Mouse (Mus musculus): ENCODE results near the gene Vtcn1. TPM values are rescaled to one million over a fixed set of nuclear protein-coding genes. Genes with fewer than 3 reads are reported as not detected.

Vtcn1 gene
- total RNA-seq, 2 experiments from 2014 or later: 0.14 to 0.48 TPM

DNA sequence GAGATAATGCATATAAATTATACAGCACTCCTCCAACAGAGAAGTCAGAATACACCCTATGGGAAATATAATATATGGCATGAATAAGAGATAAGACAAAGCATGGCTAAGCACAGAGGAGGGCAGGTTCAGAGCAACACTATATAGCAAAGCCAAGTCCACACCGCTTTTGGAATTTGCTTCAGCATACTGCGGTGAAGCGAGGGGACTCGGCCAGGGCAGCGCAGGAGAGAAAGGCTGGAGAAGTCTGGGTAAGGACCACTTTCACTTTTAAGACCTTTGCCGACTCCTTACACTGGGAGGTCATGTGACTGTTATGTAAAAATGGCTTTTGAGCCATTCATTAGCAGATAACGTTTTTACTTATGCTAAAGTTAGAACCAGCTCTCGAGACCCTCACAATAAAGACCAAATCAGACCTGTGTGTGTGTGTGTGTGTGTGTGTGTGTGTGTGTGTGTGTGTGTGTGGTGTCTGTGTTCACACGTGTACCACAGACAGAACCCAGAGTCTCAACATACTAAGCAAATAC lies 95.4 kb downstream of the Vtcn1 start:
- no peak for DNase-seq (ENCODE audit: low spot score in 2 of 2)

DNA sequence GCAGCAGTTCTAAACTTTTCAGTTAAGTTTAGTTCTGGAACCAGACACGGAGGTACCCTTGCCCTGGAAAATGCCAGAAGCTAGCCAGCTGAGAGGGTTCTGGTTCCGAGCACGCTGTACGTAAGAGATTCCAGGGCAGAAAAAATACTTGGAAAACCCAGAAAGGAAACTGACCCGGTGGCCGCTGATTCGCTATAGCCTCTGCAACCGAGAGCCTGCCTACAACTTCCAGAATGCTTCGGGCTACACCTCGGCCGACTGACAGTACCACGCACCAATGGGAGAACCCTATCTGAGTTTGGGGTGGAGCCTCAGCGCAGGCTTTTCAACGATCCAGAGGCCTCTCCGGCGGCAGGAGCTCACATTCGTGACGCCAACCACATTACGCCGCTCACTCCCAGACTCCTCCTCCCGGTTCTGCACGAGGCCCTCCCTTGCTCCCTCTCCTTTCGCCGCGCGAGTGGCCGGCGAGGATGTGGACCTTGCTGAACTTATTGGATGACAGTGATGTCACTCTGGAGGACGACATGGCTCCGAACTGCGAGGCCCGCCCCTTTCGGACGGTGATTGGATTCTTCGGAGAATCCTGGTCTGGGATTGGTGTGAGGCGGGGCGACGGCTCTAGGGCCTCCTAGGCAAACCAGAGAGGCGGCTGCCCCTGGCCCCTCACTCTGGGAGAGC lies 96.7 kb downstream of the Vtcn1 start, which contains the start of gene Trim45:
TSS of gene Trim45 (plus strand) at position 378 of the 681 bp plus-strand sequence.
- DNase-seq (ENCODE audit: low spot score in 2 of 2): peak; percentile 83 to 94

DNA sequence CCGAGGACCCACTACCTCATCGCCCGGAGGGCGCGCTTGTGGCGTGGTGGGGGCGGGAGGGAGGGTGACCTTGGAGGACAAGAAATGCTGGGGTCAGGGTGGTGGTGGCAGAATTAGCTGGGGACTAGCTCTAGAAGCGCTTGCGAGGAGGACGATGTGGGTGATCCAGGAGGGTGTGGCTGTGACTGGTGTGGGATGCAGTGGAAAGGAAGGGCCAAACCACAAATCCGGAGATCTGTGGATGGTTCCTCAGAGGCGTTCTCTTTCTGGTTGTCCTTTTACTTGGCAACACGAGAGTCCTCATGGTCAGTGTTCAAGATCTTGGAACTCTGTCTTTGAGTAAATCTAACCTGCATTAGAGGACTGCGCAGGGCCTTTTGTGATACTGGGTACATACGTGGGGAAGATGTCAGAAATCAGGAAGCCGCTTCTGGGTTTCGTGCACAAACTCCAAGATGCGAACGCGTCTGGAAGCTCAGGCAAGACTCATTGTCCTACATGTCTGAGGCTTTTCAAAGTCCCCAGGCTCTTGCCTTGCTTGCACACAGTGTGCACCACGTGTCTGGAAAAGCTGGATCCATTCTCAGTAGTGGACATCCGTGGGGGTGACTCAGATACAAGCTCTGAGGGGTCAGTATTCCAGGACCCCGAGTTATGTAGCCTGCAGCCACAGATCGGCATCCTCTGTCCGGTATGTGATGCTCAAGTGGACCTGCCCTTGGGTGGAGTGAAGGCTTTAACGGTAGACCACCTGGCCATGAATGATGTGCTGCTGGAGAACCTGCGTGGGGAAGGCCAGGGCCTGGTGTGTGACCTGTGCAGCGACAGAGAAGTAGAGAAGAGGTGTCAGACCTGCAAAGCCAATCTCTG lies 97.5 kb downstream of the Vtcn1 start:
- DNase-seq (ENCODE audit: low spot score in 2 of 2): no peak

DNA sequence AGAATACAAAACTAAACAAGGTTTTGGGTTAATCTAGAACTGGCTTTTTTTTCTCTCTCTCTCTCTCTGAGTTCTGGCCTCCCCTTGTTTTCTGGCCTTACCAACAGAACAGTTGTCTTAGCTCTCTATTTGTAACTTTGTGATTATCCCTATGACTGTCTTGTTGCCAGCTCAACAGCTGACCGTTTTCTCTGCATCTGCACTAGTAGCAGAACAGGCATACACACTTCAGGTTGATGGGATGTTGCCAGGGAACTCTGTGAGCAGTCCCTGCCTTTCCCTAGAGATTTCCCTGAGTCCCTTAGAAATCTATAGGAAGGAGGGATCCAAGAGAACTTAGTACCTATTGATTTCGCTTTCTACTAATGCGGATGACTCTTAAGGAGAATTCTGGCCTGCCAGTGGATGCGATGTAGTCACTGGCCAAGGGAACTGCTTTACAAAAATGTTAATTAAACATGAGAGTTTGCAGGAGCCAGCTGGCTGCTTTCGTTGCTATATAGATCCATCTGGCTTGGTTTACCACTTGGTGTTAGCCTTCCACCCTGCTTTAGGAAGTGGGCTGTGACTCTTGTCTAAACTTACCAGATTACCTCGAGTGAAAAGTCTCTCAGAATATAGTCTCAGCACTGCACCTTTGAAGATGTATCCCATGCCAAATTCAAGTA lies 98.9 kb downstream of the Vtcn1 start:
- DNase-seq (ENCODE audit: low spot score in 2 of 2): no peak

DNA sequence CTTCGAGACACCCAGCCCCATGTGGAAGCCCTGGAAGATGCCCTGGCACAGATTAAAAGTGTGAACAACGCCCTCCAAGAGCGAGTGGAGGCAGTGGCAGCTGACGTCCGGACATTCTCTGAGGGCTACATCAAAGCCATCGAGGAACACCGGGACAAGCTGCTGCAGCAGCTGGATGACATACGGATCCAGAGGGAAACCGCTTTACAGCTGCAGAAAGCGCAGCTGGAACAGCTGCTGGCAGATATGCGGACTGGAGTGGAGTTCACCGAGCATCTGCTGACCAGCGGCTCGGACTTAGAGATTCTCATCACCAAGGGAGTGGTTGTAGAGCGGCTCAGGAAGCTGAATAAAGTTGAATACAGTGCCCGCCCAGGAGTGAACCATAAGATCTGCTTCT lies 99.9 kb downstream of the Vtcn1 start:
- DNase-seq (ENCODE audit: low spot score in 2 of 2): no peak

DNA sequence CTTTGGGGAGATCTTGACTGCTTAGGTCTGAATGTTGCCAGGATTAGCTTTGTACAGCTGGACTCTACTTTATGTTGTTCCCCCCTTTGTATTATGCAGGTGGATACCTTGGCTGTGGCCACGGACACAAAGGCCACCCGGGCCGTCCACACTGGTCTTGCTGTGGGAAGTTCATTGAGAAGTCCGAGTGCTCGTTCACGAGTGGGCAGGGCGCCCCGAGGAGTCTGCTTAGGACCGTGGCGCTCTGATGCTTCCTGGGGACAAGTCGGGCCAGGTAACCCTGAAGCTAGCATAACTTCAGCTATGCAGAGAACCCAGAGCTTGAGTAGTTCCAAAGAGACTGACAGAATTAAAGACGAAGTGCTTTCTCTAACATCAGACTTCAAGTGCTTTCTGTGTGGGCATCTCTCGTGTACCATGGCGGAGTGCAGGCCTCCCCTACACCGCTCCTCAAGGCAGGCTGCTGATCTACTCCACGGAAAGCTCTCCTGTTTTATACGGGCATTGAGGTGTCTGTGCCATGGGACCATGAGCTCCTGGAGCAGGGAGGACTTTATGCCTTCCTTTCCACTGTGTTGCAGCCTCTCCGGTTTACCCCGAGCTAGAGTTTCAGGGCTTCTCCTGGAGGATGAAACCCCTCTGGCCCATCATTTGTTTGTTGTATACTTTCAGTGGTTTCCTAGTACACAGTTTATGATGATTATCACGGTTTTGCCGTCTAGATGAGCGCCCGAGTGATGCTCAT lies 106.2 kb downstream of the Vtcn1 start:
- DNase-seq (ENCODE audit: low spot score in 2 of 2): no peak

DNA sequence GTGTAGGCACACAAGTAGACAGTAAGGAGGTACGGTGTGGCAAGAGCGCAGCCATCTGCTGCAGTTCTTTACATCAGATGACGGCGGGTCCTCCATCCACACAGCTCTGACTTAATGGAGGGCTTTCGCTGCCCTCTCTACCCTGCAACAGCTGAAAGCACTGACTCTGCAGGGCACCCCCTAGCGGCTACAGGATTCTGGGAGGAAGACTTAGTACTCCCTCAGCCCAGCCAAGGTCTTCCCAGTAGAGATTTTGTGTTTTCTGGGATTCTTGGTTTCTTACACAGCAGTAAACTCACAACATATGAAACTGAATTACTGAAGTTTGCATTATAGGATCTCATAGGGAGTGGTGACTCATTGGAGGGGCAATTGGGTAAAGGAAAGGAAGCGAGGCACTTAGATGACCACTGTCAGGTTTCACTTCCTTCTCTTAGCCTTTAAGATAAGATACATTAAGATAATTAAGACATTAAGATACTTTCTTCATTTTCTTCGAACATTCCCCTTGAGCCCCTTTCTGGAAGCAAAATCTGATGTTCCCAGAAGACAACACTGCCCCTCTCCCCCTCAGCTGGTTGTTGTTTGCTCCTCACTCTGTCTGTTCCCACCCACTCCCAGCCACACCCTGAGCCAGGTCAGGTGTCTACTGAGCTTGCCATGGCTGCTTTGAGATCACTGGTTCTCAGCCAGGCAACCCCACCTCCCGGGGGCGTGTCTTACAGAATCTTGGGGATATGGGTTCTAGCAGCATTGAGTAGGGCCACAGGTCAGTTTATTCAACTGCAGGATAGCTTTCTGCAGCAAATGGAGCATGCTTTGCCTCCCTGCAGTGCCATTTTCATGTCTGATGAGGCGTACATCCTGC lies 107.1 kb downstream of the Vtcn1 start:
- no peak for DNase-seq (ENCODE audit: low spot score in 2 of 2)

DNA sequence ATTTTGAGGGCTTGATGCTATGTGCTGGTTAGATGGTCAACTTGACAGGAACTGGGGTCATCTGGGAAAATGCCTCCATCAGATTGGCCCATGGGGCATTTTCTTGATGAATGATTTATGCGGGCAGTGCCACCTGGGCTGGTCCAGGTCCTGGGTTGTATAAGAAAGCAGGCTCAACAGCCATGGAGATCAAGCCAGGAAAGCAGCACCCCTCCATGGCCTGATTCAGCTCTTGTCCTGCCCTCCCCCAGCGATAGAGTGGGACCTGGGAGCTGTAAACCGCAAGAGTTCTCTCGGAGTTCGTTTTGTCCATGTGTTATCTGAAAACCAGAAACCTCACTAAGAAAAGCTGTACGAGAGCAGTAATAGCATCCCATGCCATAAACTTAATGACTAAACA lies 110.3 kb downstream of the Vtcn1 start:
- DNase-seq (ENCODE audit: low spot score in 2 of 2): no peak

DNA sequence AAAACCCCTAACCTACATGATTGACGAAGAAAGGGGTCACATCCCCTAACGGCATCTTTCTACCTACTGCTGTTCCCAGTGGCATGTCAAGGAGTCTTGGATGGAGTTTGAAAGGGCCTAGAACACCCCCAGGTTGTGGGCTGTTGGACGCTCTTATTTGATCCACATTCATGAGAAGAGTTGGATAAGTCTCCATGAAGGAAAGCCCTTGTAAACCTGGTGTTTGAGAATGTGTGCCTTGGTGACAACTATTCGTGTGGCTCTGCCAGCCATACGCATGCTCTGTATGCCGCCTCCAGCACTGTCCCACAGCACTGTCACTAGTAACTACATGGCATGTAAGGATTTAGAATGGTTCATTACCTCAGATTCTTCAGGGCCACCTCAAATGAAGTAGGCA lies 110.9 kb downstream of the Vtcn1 start:
- DNase-seq (ENCODE audit: low spot score in 2 of 2): no peak

DNA sequence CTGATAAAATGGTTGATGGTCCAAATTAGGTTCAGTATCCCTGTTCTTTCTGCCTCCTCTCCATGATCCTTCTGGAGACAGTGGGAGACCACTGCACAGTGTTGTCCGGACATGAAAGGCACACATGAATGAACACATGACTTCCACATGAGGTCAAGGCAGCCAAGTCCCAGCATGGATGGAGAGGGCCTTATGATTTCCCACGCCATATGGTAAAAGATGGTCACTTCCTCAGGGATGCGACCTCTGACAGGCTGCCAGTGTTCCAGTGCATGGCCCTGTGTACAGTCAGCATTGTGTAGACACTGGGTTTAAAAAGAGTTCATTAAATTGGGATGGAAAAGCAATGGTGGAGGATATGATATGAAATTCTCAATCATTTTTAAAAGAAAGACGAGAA lies 113.0 kb downstream of the Vtcn1 start:
- no peak for DNase-seq (ENCODE audit: low spot score in 2 of 2)

DNA sequence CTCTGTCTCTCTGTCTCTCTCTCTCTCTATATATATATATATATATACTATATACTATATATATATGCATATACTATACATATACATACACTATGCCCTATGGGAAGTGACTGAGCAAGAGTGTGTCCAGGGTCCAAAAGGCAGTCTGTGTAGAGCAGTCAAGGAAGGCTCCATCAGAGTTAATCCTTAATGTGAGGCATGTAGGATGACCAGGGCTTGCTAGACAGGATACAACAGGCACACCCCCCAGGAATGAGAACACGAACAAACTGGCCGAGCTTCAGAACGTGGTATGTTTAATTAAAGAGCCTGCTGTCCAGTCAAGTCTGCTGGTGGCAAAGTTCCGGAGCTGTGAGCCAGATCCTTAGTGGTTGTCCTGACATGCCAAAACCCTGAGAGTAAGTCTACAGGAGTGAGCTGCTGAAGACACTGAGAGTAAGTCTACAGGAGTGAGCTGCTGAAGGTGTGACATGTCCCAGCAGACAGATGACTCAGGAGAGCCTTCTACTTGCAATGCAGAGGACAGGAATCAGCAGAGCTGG lies 115.3 kb downstream of the Vtcn1 start:
- no peak for DNase-seq (ENCODE audit: low spot score in 2 of 2)

Other genes with a start within 250 kb of the Vtcn1 start
- gene Man1a2, start 140.0 kb upstream of the Vtcn1 start, total RNA-seq (2021): 100 to 1,000 TPM; 111 to 125 TPM
- gene Trim45, start 96.7 kb downstream of the Vtcn1 start, total RNA-seq (2021): 1 to 10 TPM; 5.7 to 6.3 TPM
- gene Ttf2, start 144.2 kb downstream of the Vtcn1 start, total RNA-seq (2021): 10 to 100 TPM; 15.1 to 16.5 TPM
- under 1 TPM; 0.08 to 0.25 TPM for gene Cd101, start 204.1 kb downstream of the Vtcn1 start, total RNA-seq (2021)